Mouse (Mus musculus): Measurements from ENCODE around the gene Gm44790. TPM values are rescaled to one million over a fixed set of nuclear protein-coding genes. Genes with fewer than 3 reads are reported as not detected.

The Gm44790 gene
- total and polyA plus RNA-seq, 3 experiments = 0.29 to 0.77 TPM; not detected in 1

GRCm38 (mm10) chr6:86404996-86405395, 21.5 kb upstream of the Gm44790 start:
- DNase-seq (ENCODE audit: low read depth, low spot score) = peak; percentile 66
- H3K79me2 ChIP-seq (ENCODE audit: control insufficient read depth, insufficient read depth, low read length, poor library complexity) = peaks cover 27% of the 10 kb centered on the region
- TF ChIP-seq CHD1 (IDR thresholded peaks at IDR 0.05; ENCODE audit: low read depth, low read length) (peak; percentile 82), UBTF (IDR thresholded peaks at IDR 0.05; ENCODE audit: borderline replicate concordance, insufficient read depth, low read depth, low read length) (no peak), ZMIZ1 (IDR thresholded peaks at IDR 0.05; ENCODE audit: low read depth, low read length) (no peak), TCF12 (IDR thresholded peaks at IDR 0.05; ENCODE audit: low read depth, low read length) (peak; percentile 29; the same call in 1 of the 2 replicates), POLR2A (IDR thresholded peaks at IDR 0.05; ENCODE audit: control insufficient read depth in 1 of 2, insufficient read depth in 1 of 2, low read depth in 1 of 2, low read length in 2 of 2, poor library complexity in 1 of 2) (no peak), ETS1 (IDR thresholded peaks at IDR 0.05; ENCODE audit: low read depth, low read length) (0 out of 2 replicates have a peak, but pooled peaks have one; percentile 23), HCFC1 (IDR thresholded peaks at IDR 0.05; ENCODE audit: low read depth, low read length) (0 out of 2 replicates have a peak, but pooled peaks have one; percentile 29), SIN3A (IDR thresholded peaks at IDR 0.05; ENCODE audit: low read length) (peak; percentile 67), NRF1 (IDR thresholded peaks at IDR 0.05; ENCODE audit: insufficient read depth, low read depth, low read length, poor library complexity, severe bottlenecking) (0 out of 2 replicates have a peak, but pooled peaks have one; percentile 11), MXI1 (IDR thresholded peaks at IDR 0.05; ENCODE audit: low read depth, low read length) (peak; percentile 19; the same call in 1 of the 2 replicates), EP300 (IDR thresholded peaks at IDR 0.05; ENCODE audit: low read depth in 1 of 2, low read length in 2 of 2) (no peak)
- H3K4me3 ChIP-seq (ENCODE audit: control insufficient read depth in 1 of 2, insufficient read depth in 1 of 2, low read depth in 2 of 2, low read length in 2 of 2) = peak overlapping the region; percentile 80 to 83
- H3K9ac ChIP-seq (ENCODE audit: control insufficient read depth, low read depth, low read length, poor library complexity, severe bottlenecking) = peak overlapping the region; percentile 94
- peaks cover 0 to 18% of the 10 kb centered on the region in 2 experiments; a peak in 3 of 4 replicates for H3K36me3 ChIP-seq (ENCODE audit: control insufficient read depth in 1 of 2, insufficient read depth in 2 of 2, low read length in 2 of 2)
- peaks cover 0 to 8% of the 10 kb centered on the region in 2 experiments; a peak in 3 of 4 replicates for H3K4me1 ChIP-seq (ENCODE audit: control insufficient read depth in 1 of 2, insufficient read depth in 2 of 2, low read length in 2 of 2)
- peak overlapping the region; percentile 39 for H3K27ac ChIP-seq (ENCODE audit: control insufficient read depth, low read depth, low read length)
- H3K27me3 ChIP-seq (ENCODE audit: control insufficient read depth in 1 of 2, insufficient read depth in 2 of 2, low read length in 2 of 2) = no peaks in the 10 kb centered on the region
- H3K9me3 ChIP-seq (replicated peaks; ENCODE audit: insufficient read depth, low read length) = no peaks in the 10 kb centered on the region

GRCm38 (mm10) chr6:86406306-86406705, 20.2 kb upstream of the Gm44790 start:
- Histone ChIP-seq H3K4me3 (ENCODE audit: control insufficient read depth in 1 of 2, insufficient read depth in 1 of 2, low read depth in 2 of 2, low read length in 2 of 2) (no peak overlapping the region), H3K9ac (ENCODE audit: control insufficient read depth, low read depth, low read length, poor library complexity, severe bottlenecking) (no peak overlapping the region), H3K79me2 (ENCODE audit: control insufficient read depth, insufficient read depth, low read length, poor library complexity) (peaks cover 29% of the 10 kb centered on the region), H3K9me3 (replicated peaks; ENCODE audit: insufficient read depth, low read length) (no peaks in the 10 kb centered on the region), H3K36me3 (ENCODE audit: control insufficient read depth in 1 of 2, insufficient read depth in 2 of 2, low read length in 2 of 2) (peaks cover 0 to 16% of the 10 kb centered on the region in 2 experiments; a peak in 3 of 4 replicates), H3K4me1 (ENCODE audit: control insufficient read depth in 1 of 2, insufficient read depth in 2 of 2, low read length in 2 of 2) (peaks cover 0 to 3% of the 10 kb centered on the region in 2 experiments; a peak in 2 of 4 replicates), H3K27me3 (ENCODE audit: control insufficient read depth in 1 of 2, insufficient read depth in 2 of 2, low read length in 2 of 2) (no peaks in the 10 kb centered on the region), H3K27ac (ENCODE audit: control insufficient read depth, low read depth, low read length) (no peak overlapping the region)
- TF ChIP-seq POLR2A (IDR thresholded peaks at IDR 0.05; ENCODE audit: control insufficient read depth in 1 of 2, insufficient read depth in 1 of 2, low read depth in 1 of 2, low read length in 2 of 2, poor library complexity in 1 of 2) (no peak), KAT2A (conservative IDR thresholded peaks at IDR 0.05; ENCODE audit: low read depth, low read length) (no peak), ZNF384 (IDR thresholded peaks at IDR 0.05; ENCODE audit: low read depth, low read length) (no peak), MEF2A (IDR thresholded peaks at IDR 0.05; ENCODE audit: extremely low read depth, insufficient replicate concordance, low read depth, low read length, poor library complexity, severe bottlenecking) (no peak)
- no peak for DNase-seq (ENCODE audit: low read depth, low spot score)
